Mouse (Mus musculus) embryo, embryonic 11 days (tissue): ENCODE measurements at regions not wholly inside any gene's neighbourhood (a gene's known extent, or its start where the extent isn't known, plus 50 kb on each side); places are given as distances from the start of the nearest gene placed in this dataset.
A peak's percentile ranks its signal among the peaks of the same experiment; 100 is the strongest.

Source experiments
- DNase-seq: peaks from one replicate; pipeline ENCODE4 v3.0.0-alpha.2; 2015

- peak; percentile 47 for DNase-seq
Measured at GRCm38 (mm10) chr2:17844662-17845446, 113.6 kb upstream of the Nebl start.

DNA sequence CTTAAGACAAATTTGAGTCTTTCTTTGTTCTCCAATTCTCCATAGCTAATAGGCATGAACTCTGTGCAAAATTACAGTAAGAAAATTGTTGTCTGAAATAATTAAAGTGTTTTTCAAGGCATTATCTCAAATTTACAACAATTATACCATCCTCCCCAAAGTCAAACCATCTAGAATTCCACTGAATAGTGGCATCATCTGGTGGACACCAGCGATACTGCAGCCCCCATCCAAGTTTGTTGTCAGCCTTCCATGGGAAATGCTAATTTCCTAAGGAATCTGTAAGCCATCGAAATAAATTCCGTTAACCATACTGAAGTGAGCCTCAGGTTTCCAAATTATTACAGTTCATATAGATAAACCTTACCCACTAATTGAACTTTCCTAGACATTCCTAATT is 110.7 kb upstream of the Nebl start:
- peak; percentile 63 for DNase-seq

DNA sequence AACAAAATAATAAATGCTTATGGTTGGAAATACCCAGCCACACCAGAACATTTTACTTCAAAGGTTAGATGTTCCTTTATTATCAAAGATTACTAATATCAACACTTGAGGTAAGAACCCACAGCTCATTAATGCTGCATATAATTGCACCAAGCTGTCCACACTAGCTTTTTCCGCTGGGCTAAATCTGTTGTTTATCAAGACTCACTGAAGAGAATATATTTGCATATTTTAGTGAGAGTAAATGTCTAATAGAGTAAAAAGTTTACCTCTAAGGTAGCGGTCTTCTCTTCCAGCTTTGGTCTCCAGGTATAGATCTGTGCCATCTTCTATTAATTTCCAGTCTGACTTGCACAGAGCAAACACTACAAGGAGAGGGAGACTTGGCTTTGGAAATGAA is 110.3 kb upstream of the Nebl start:
- no peak for DNase-seq

DNA sequence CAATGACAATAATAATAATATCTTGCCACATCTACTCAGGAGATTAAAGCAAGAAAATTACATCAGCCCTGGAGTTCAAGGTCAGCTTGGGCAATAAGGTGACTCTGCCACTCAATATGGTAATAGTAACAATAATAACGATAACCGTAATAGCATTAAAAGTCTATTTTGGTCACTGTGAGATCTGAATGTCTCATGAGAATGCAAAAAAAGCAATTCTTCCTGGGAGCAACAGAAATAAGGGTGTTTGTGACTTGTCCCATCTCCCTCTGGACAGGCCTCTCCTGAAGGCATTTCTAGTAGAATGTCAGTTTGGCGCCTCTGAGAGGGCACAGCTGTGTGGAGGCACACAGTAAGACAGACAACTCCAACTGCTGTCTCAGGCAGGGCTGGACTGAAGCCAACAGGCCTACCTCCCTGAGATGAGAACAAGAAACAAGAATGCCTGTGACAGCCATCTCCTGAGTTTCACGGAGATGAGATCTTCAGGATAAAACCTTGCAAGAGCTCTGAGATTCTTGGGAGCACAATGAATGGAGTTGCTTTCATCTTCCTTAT is 109.8 kb upstream of the Nebl start:
- DNase-seq, result no peak

DNA sequence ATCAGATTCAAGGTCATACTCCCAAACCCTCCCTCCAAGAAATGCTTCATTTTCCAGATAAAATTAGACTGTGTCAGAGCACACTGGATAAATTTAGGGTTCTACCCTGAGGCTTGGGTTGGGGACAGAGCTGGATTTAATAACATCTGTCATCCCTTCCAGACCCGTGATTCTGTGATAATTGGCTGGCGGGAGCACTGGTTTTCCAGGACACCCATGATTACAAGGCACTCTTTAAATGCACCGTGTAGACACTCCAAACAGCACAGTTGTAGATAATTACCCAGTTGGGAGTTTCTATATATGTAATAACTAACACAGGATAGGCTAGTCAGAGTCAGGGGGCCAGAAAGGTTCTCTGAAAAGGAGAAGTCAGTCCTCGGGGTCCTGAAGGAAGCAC is 108.4 kb upstream of the Nebl start:
- DNase-seq, result no peak

GRCm38 (mm10) chr2:17838859-17839581 is 107.8 kb upstream of the Nebl start:
- DNase-seq, result peak; percentile 71

DNA sequence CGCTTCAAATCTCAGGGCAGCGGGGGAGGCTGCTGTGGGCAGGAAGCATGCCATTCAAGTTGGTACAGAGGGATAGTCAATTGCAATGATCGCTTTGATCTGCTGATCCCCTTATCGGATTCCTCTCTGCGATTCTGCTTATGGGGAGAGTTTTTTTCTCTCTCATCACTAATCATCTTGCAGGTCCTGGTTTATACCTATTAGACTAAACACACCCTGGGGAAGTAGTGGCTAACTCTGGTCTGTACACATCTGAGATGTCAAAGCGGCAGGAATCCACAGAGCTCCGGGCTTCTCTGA is 107.1 kb upstream of the Nebl start:
- no peak for DNase-seq

GRCm38 (mm10) chr2:17837541-17838380 is 106.5 kb upstream of the Nebl start:
- no peak for DNase-seq

DNA sequence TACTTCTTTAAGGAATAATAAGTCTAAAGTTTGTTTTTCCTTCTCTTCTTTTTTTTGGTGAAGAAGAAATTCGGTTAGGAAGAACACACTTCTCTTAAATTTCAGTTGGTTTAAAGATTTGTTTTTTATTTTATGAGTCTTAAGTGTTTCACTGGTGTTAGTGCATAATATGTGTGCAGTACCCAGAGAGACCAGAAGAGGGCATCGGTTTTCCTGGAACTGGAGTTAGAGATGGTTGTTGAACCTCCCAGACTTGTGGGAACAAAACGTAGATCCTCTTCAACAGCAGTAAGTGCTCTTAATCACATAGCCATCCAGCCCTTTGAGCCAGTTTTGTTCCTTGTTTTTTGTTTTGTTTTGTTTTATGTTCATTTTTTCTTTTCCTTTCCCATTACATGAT is 101.5 kb upstream of the Nebl start:
- DNase-seq, result no peak

DNA sequence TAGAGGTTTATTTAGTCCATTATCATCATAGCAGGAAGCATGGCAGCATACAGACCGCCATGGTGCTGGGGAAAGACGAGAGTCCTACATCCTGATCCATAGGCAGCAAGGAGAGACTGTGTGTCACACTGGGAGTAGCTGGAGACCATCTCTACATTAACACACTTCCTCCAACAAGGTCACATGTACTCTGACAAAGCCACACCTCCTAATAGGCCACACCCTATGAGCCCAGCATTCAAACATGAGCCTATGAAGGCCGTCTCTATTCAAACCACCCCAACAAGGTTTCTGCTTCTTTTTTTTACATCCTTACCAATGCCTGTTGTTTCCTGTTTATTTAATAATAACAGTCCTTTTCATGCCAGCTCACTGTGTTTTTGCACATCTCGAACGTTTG is 99.0 kb upstream of the Nebl start:
- DNase-seq, result no peak

DNA sequence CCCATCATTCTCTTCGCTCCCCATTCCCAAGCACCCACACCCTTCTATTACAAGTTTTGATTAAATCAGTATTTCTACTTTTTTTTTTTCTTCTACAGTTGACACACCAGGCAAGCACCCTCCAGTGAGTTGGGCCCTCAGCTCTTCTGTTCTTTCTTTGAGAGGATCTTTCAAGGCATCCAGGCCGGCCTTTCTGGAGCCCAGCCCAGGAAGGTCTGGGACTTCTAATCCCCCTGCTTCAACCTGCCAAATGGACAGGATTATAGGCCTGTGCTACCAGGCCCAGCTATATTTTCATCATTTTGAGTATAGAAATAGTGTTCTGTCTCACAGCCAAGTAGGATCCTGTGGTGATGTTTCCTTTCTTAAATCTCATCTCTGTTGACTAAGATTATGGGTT is 94.0 kb upstream of the Nebl start:
- DNase-seq, result no peak

- no peak for DNase-seq
Measured at GRCm38 (mm10) chr2:17824176-17824575, 92.9 kb upstream of the Nebl start.

DNA sequence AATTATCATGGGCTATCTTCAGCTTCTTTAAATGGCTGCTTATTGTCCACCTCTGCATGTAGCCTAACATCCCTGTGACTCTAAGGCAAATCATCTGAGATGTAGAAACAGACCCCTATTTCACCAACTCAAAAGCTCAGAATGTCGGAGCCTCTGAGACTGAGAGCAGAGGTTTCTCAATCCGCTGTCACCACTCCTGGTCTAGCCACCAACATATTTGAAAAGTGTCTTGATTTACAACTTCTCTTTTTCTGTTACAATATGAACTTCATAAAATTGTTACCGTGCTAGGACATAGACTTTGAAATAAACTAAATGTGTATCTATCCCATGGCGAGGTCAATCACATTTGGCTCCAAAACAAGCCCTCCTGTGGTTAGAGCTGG is 91.3 kb upstream of the Nebl start:
- no peak for DNase-seq

DNA sequence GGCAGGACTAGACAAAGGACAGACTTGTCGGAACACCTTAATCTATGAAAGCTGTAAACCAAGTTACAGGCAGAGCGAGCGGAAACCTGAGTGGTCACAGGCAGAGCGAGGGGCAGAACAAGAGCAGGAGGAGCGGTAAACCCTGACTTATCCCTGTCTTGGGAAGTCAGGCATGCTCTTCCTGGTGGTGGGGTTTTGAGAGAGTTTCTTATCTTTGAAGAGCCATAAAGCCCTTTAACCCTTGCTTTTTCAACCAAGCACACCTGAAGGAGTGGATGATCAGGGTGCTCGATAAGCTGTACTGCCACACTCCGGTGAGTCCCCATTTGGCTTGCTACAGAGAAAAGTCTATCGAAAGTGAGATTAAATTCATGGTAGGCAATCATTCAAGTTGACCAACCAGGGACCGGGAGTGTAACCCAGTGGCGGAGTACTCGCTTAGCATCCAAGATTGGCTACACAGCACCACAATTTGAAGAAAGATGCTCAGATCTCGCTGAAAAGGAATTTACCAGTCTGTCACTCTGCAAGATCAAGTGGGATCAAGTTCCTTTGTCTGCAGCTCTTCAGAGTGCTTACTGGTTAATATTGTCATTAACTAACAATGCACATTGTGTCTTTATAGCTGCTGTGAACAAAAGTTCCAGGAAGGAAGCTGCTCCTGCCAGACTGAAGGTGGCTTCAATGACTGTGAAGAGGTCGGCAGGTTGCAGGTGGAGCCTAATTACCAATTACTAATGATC is 90.8 kb upstream of the Nebl start:
- DNase-seq, result no peak

GRCm38 (mm10) chr2:17811943-17812670 is 80.8 kb upstream of the Nebl start:
- peak; percentile 30 for DNase-seq
